Comparison of ENCODE assay signal across 8 mouse cellular contexts in genomic region chr11:121847790-121848299, GRCm38 (mm10). TPM values are rescaled to one million over a fixed set of nuclear protein-coding genes. Genes with fewer than 3 reads are reported as not detected.
A peak's percentile ranks its signal among the peaks of the same experiment; 100 is the strongest.
DNase-seq lines count a peak whose midpoint lies in the region; ATAC-seq lines count a peak whose summit lies in the region.

No protein-coding gene starts in this region.

- no peaks in the 10 kb centered on the region for H3K9me3 ChIP-seq in heart, embryonic 15.5 days (replicated peaks)
- no peaks in the 10 kb centered on the region for H3K9me3 ChIP-seq in liver, embryonic 12.5 days (replicated peaks)
- H3K9me3 ChIP-seq in stomach, embryonic 15.5 days = no peaks in the 10 kb centered on the region

- peaks cover 4% of the 10 kb centered on the region; the same call in 1 of the 2 replicates for H3K4me1 ChIP-seq in heart, embryonic 15.5 days (replicated peaks)
- H3K4me1 ChIP-seq in liver, embryonic 12.5 days = peaks cover 3% of the 10 kb centered on the region; the same call in 1 of the 2 replicates
- H3K4me1 ChIP-seq in stomach, embryonic 15.5 days = 0 out of 2 replicates have a peak, but pooled peaks cover 2% of the 10 kb centered on the region

- H3K4me3 ChIP-seq in heart, embryonic 15.5 days = peak overlapping the region; percentile 49
- peak overlapping the region; percentile 44 for H3K4me3 ChIP-seq in liver, embryonic 12.5 days
- peak overlapping the region; percentile 52 for H3K4me3 ChIP-seq in stomach, embryonic 15.5 days (replicated peaks)

- H3K27me3 ChIP-seq in heart, embryonic 15.5 days = no peaks in the 10 kb centered on the region
- no peaks in the 10 kb centered on the region for H3K27me3 ChIP-seq in liver, embryonic 12.5 days (replicated peaks)
- H3K27me3 ChIP-seq in stomach, embryonic 15.5 days (replicated peaks) = no peaks in the 10 kb centered on the region

- H3K36me3 ChIP-seq in heart, embryonic 15.5 days = no peaks in the 10 kb centered on the region
- no peaks in the 10 kb centered on the region for H3K36me3 ChIP-seq in liver, embryonic 12.5 days
- no peaks in the 10 kb centered on the region for H3K36me3 ChIP-seq in stomach, embryonic 15.5 days

- under 1% methylated on average over 11 of the region's 11 CpGs for WGBS in heart, embryonic 15.5 days
- under 1% methylated on average over 11 of the region's 11 CpGs for WGBS in liver, embryonic 12.5 days (ENCODE audit: insufficient replicate concordance)
- WGBS in stomach, embryonic 15.5 days = 1% methylated on average over 11 of the region's 11 CpGs

- H3K9ac ChIP-seq in heart, embryonic 15.5 days = peak overlapping the region; percentile 43
- H3K9ac ChIP-seq in liver, embryonic 12.5 days = no peak overlapping the region
- peak overlapping the region; percentile 22; the same call in 1 of the 2 replicates for H3K9ac ChIP-seq in stomach, embryonic 15.5 days

- ATAC-seq in CD4-positive, CD25-positive, alpha-beta regulatory T cell, adult 4 months = peak; percentile 100
- ATAC-seq in heart, embryonic 15.5 days (replicated peaks; ENCODE audit: insufficient number of reproducible peaks, insufficient read depth, low FRiP score, low read depth) = peak; percentile 96
- peak; percentile 94 for ATAC-seq in liver, embryonic 12.5 days
- peak; percentile 98 for ATAC-seq in stomach, embryonic 15.5 days (ENCODE audit: insufficient read depth, low FRiP score, low read depth)

- peak overlapping the region; percentile 69 for H3K27ac ChIP-seq in heart, embryonic 15.5 days
- no peak overlapping the region for H3K27ac ChIP-seq in liver, embryonic 12.5 days
- H3K27ac ChIP-seq in stomach, embryonic 15.5 days = peak overlapping the region; percentile 81

- H3K4me2 ChIP-seq in heart, embryonic 15.5 days = peak overlapping the region; percentile 60
- peak overlapping the region; percentile 65 for H3K4me2 ChIP-seq in liver, embryonic 12.5 days
- peak overlapping the region; percentile 65 for H3K4me2 ChIP-seq in stomach, embryonic 15.5 days

- peak; percentile 3 for DNase-seq in c-Kit-negative CD71-positive TER-119-positive erythroid progenitor cells, embryonic 14.5 days (ENCODE audit: low read depth, low spot score)
- DNase-seq in fibroblast of lung, adult 2 months (ENCODE audit: low read depth) = peak; percentile 65
- peak; percentile 79 for DNase-seq in kidney, postnatal 14 days
- peak; percentile 81 for DNase-seq in neural tube, embryonic 10.5 days (ENCODE audit: extremely low spot score, low spot score)

RNA-seq across cellular contexts. Expression of gene Ptchd3, which starts 17.8 kb away (rescaled TPM):
- polyA plus RNA-seq in CD4-positive, CD25-positive, alpha-beta regulatory T cell, adult 4 months (2017; shearing (Covaris generic)) = not detected
- polyA plus RNA-seq in heart, embryonic 15.5 days (2015; fragmentation: Nextera tagmentation; extraction: Ambion mirVana) = 0.08 and 0.13 TPM in 2 replicates
- polyA plus RNA-seq in liver, embryonic 12.5 days (2016; fragmentation: Nextera tagmentation; extraction: Ambion mirVana) = not detected in 2 replicates
- polyA plus RNA-seq in stomach, embryonic 15.5 days (2015; fragmentation: Nextera tagmentation; extraction: Ambion mirVana) = not detected in 2 replicates

Comparison
In these comparisons a context has a peak if more than half of its experiments do, and no peak if none do; other contexts are left out.
1. DNase-seq: peak in every context shown above with its lines; median percentile 81 in neural tube, embryonic 10.5 days; 79 in kidney, postnatal 14 days; 65 in fibroblast of lung, adult 2 months; 3 in c-Kit-negative CD71-positive TER-119-positive erythroid progenitor cells, embryonic 14.5 days.